Mouse (Mus musculus): ENCODE measurements at regions not wholly inside any gene's neighbourhood (a gene's known extent, or its start where the extent isn't known, plus 50 kb on each side); places are given as distances from the start of the nearest gene placed in this dataset.

GRCm38 (mm10) chr2:137343736-137344135 is 227.3 kb upstream of the Jag1 start:
- 57% methylated on average over 2 of the region's 2 CpGs for WGBS (ENCODE audit: insufficient replicate concordance)
- Histone ChIP-seq H3K4me3 (ENCODE audit: insufficient read depth in 1 of 2, low read depth in 2 of 2, low read length in 2 of 2) (no peak overlapping the region), H3K9me3 (ENCODE audit: control insufficient read depth, low read length) (no peaks in the 10 kb centered on the region), H3K4me1 (replicated peaks; ENCODE audit: control insufficient read depth in 2 of 2, insufficient read depth in 2 of 2, low read length in 1 of 2) (no peaks in the 10 kb centered on the region), H3K27me3 (ENCODE audit: control insufficient read depth, insufficient read depth, low read length) (no peaks in the 10 kb centered on the region), H3K4me2 (ENCODE audit: low read depth) (no peak overlapping the region), H3K9ac (replicated peaks) (no peak overlapping the region), H3K27ac (no peak overlapping the region), H3K36me3 (replicated peaks; ENCODE audit: control insufficient read depth, insufficient read depth, low read depth) (no peaks in the 10 kb centered on the region)
- no peak for ATAC-seq (ENCODE audit: insufficient read depth)
- no peak for DNase-seq (ENCODE audit: low read depth in 3 of 3, low spot score in 3 of 3)
- TF ChIP-seq CTCF (IDR thresholded peaks at IDR 0.05; ENCODE audit: low read depth): no peak
- no peak for TF ChIP-seq EP300 (IDR thresholded peaks at IDR 0.05; ENCODE audit: low read depth)

DNA sequence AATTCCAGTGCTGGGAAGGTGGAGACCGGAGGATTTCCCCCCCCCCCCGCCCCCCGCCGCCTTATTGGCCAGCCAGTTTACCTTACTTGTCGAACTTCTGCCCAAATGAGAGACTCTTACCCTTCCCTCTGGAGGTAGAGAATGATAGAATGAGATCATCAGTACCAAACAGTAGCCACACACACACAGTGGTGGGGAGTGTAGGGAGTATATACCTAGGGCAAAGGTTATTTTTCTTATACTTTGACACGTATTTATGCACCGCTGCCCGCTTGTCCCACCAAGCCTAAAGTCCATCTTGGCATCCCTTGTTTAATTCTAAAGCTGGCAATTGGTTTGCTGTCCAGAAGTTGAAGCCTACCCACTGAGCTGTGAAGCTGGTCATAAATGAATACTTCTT is 213.6 kb upstream of the Jag1 start:
- ATAC-seq (ENCODE audit: insufficient read depth): no peak
- TF ChIP-seq CTCF (IDR thresholded peaks at IDR 0.05; ENCODE audit: low read depth) (no peak), EP300 (IDR thresholded peaks at IDR 0.05; ENCODE audit: low read depth) (no peak)
- H3K9ac ChIP-seq (replicated peaks): no peak overlapping the region
- WGBS (ENCODE audit: insufficient replicate concordance): 76% methylated on average over 8 of the region's 8 CpGs
- H3K9me3 ChIP-seq (ENCODE audit: control insufficient read depth, low read length): no peaks in the 10 kb centered on the region
- H3K4me2 ChIP-seq (ENCODE audit: low read depth): no peak overlapping the region
- no peak overlapping the region for H3K27ac ChIP-seq
- H3K27me3 ChIP-seq (ENCODE audit: control insufficient read depth, insufficient read depth, low read length): no peaks in the 10 kb centered on the region
- no peak overlapping the region for H3K4me3 ChIP-seq (ENCODE audit: insufficient read depth in 1 of 2, low read depth in 2 of 2, low read length in 2 of 2)
- H3K36me3 ChIP-seq (replicated peaks; ENCODE audit: control insufficient read depth, insufficient read depth, low read depth): no peaks in the 10 kb centered on the region
- DNase-seq (ENCODE audit: low read depth in 3 of 3, low spot score in 3 of 3): no peak
- H3K4me1 ChIP-seq (replicated peaks; ENCODE audit: control insufficient read depth in 2 of 2, insufficient read depth in 2 of 2, low read length in 1 of 2): no peaks in the 10 kb centered on the region

DNA sequence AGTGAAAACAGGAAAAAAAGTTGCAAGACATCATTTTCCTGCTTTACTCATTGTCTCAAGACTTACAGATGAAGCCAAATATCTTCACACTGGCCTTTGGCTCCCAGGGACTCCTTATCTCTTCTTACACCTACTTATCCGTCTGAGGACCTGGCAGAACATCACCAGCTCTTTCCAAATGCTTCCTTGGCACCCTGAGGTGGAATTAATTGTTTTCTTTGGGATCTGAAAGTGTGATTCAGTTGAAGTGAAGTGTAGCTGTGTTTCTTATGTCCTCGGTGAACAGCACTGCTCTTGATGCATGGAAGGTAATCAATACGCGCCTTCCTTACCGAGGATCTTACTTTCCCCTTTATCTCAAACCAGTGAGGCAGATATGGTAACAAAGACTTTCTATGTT is 207.0 kb upstream of the Jag1 start:
- TF ChIP-seq CTCF (IDR thresholded peaks at IDR 0.05; ENCODE audit: low read depth) (no peak), EP300 (IDR thresholded peaks at IDR 0.05; ENCODE audit: low read depth) (no peak)
- no peaks in the 10 kb centered on the region for H3K27me3 ChIP-seq (ENCODE audit: control insufficient read depth, insufficient read depth, low read length)
- H3K4me2 ChIP-seq (ENCODE audit: low read depth): no peak overlapping the region
- 59% methylated on average over 5 of the region's 5 CpGs for WGBS (ENCODE audit: insufficient replicate concordance)
- H3K4me3 ChIP-seq (ENCODE audit: insufficient read depth in 1 of 2, low read depth in 2 of 2, low read length in 2 of 2): no peak overlapping the region
- no peaks in the 10 kb centered on the region for H3K36me3 ChIP-seq (replicated peaks; ENCODE audit: control insufficient read depth, insufficient read depth, low read depth)
- H3K27ac ChIP-seq: no peak overlapping the region
- no peaks in the 10 kb centered on the region for H3K4me1 ChIP-seq (replicated peaks; ENCODE audit: control insufficient read depth in 2 of 2, insufficient read depth in 2 of 2, low read length in 1 of 2)
- DNase-seq (ENCODE audit: low read depth in 3 of 3, low spot score in 3 of 3) (no peak), ATAC-seq (ENCODE audit: insufficient read depth) (no peak)
- H3K9ac ChIP-seq (replicated peaks): no peak overlapping the region
- H3K9me3 ChIP-seq (ENCODE audit: control insufficient read depth, low read length): no peaks in the 10 kb centered on the region

GRCm38 (mm10) chr2:137310511-137310910 is 194.1 kb upstream of the Jag1 start:
- TF ChIP-seq CTCF (IDR thresholded peaks at IDR 0.05; ENCODE audit: low read depth): no peak
- TF ChIP-seq EP300 (IDR thresholded peaks at IDR 0.05; ENCODE audit: low read depth): no peak

GRCm38 (mm10) chr2:137308116-137308515 is 191.7 kb upstream of the Jag1 start:
- no peak for TF ChIP-seq EP300 (IDR thresholded peaks at IDR 0.05; ENCODE audit: low read depth)
- Histone ChIP-seq H3K9me3 (ENCODE audit: control insufficient read depth, low read length) (no peaks in the 10 kb centered on the region), H3K4me1 (replicated peaks; ENCODE audit: control insufficient read depth in 2 of 2, insufficient read depth in 2 of 2, low read length in 1 of 2) (no peaks in the 10 kb centered on the region), H3K27ac (no peak overlapping the region), H3K27me3 (ENCODE audit: control insufficient read depth, insufficient read depth, low read length) (no peaks in the 10 kb centered on the region), H3K9ac (replicated peaks) (no peak overlapping the region), H3K4me2 (ENCODE audit: low read depth) (no peak overlapping the region), H3K36me3 (replicated peaks; ENCODE audit: control insufficient read depth, insufficient read depth, low read depth) (no peaks in the 10 kb centered on the region), H3K4me3 (ENCODE audit: insufficient read depth in 1 of 2, low read depth in 2 of 2, low read length in 2 of 2) (no peak overlapping the region)
- WGBS (ENCODE audit: insufficient replicate concordance): 68% methylated on average over 9 of the region's 9 CpGs
- DNase-seq (ENCODE audit: low read depth in 3 of 3, low spot score in 3 of 3) (no peak), ATAC-seq (ENCODE audit: insufficient read depth) (no peak)

More at GRCm38 (mm10) chr2:137310511-137310910, 194.1 kb upstream of the Jag1 start:
- Histone ChIP-seq H3K4me3 (ENCODE audit: insufficient read depth in 1 of 2, low read depth in 2 of 2, low read length in 2 of 2) (no peak overlapping the region), H3K27me3 (ENCODE audit: control insufficient read depth, insufficient read depth, low read length) (no peaks in the 10 kb centered on the region), H3K27ac (no peak overlapping the region), H3K4me1 (replicated peaks; ENCODE audit: control insufficient read depth in 2 of 2, insufficient read depth in 2 of 2, low read length in 1 of 2) (no peaks in the 10 kb centered on the region), H3K36me3 (replicated peaks; ENCODE audit: control insufficient read depth, insufficient read depth, low read depth) (no peaks in the 10 kb centered on the region), H3K9me3 (ENCODE audit: control insufficient read depth, low read length) (no peaks in the 10 kb centered on the region), H3K4me2 (ENCODE audit: low read depth) (no peak overlapping the region), H3K9ac (replicated peaks) (no peak overlapping the region)
- WGBS (ENCODE audit: insufficient replicate concordance): 54% methylated on average over 4 of the region's 4 CpGs
- DNase-seq (ENCODE audit: low read depth in 3 of 3, low spot score in 3 of 3) (no peak), ATAC-seq (ENCODE audit: insufficient read depth) (no peak)

Data from liver, embryonic 14.5 days (tissue).